Mouse (Mus musculus): ENCODE data around the gene Olfr485. TPM values are rescaled to one million over a fixed set of nuclear protein-coding genes. Genes with fewer than 3 reads are reported as not detected.
"Not testable (repeated sequence)": the region's sequence is repeated elsewhere in the genome, so short reads cannot be mapped to it uniquely, and the experiment has no call there.

Olfr485 gene
- polyA plus RNA-seq (2015; fragmentation: Nextera tagmentation; extraction: Ambion mirVana) = not detected in 2 replicates

- Histone ChIP-seq H3K9ac (no peak within 1 kb of the TSS), H3K36me3 (no peaks in the 10 kb centered on the region), H3K4me1 (replicated peaks) (no peaks in the 10 kb centered on the region)
Observed at GRCm38 (mm10) chr7:108159771-108160170, at the start of gene Olfr485. TSS of gene Olfr485 (minus strand) at chr7:108159871.

GRCm38 (mm10) chr7:108196938-108197337 is 37.3 kb upstream of the Olfr485 start:
- no peaks in the 10 kb centered on the region for H3K36me3 ChIP-seq
- WGBS = 70% methylated on average over 6 of the region's 6 CpGs
- no peak for ATAC-seq
- no peaks in the 10 kb centered on the region for H3K27me3 ChIP-seq (replicated peaks)
- no peaks in the 10 kb centered on the region for H3K4me1 ChIP-seq (replicated peaks)
- H3K4me2 ChIP-seq (replicated peaks) = no peak overlapping the region
- H3K9me3 ChIP-seq = no peaks in the 10 kb centered on the region
- H3K4me3 ChIP-seq (replicated peaks) = no peak overlapping the region
- H3K9ac ChIP-seq = no peak overlapping the region
- H3K27ac ChIP-seq = no peak overlapping the region

More at GRCm38 (mm10) chr7:108159771-108160170, at the start of gene Olfr485:
- ATAC-seq = no peak
- no peaks in the 10 kb centered on the region for H3K27me3 ChIP-seq (replicated peaks)
- H3K4me3 ChIP-seq (replicated peaks) = no peak within 1 kb of the TSS
- H3K9me3 ChIP-seq = no peaks in the 10 kb centered on the region
- no peak within 1 kb of the TSS for H3K27ac ChIP-seq
- H3K4me2 ChIP-seq (replicated peaks) = no peak within 1 kb of the TSS

GRCm38 (mm10) chr7:108196337-108196736 is 36.7 kb upstream of the Olfr485 start:
- WGBS = 67% methylated on average over 3 of the region's 3 CpGs
- not testable (repeated sequence) for H3K4me1 ChIP-seq (replicated peaks); H3K4me3 ChIP-seq (replicated peaks); H3K27ac ChIP-seq; ATAC-seq; H3K27me3 ChIP-seq (replicated peaks); H3K4me2 ChIP-seq (replicated peaks); H3K9me3 ChIP-seq; H3K36me3 ChIP-seq; H3K9ac ChIP-seq

- not testable (repeated sequence) for H3K9ac ChIP-seq; H3K4me2 ChIP-seq (replicated peaks); H3K4me3 ChIP-seq (replicated peaks); H3K9me3 ChIP-seq; H3K4me1 ChIP-seq (replicated peaks); H3K27ac ChIP-seq; H3K27me3 ChIP-seq (replicated peaks); ATAC-seq; H3K36me3 ChIP-seq
- WGBS = 78% methylated on average over 1 of the region's 1 CpGs
Observed at GRCm38 (mm10) chr7:108192714-108193113, 33.0 kb upstream of the Olfr485 start.

GRCm38 (mm10) chr7:108191196-108191595 is 31.5 kb upstream of the Olfr485 start:
- H3K9ac ChIP-seq; H3K27me3 ChIP-seq (replicated peaks); H3K9me3 ChIP-seq; ATAC-seq; H3K36me3 ChIP-seq; H3K4me2 ChIP-seq (replicated peaks); H3K4me3 ChIP-seq (replicated peaks); H3K27ac ChIP-seq; H3K4me1 ChIP-seq (replicated peaks): not testable (repeated sequence)
- 57% methylated on average over 2 of the region's 2 CpGs for WGBS

- H3K9ac ChIP-seq; H3K27me3 ChIP-seq (replicated peaks); H3K27ac ChIP-seq; H3K9me3 ChIP-seq; ATAC-seq; H3K36me3 ChIP-seq; H3K4me1 ChIP-seq (replicated peaks); H3K4me3 ChIP-seq (replicated peaks); H3K4me2 ChIP-seq (replicated peaks): not testable (repeated sequence)
- 84% methylated on average over 2 of the region's 2 CpGs for WGBS
Observed at GRCm38 (mm10) chr7:108185237-108185636, 25.6 kb upstream of the Olfr485 start.

- not testable (repeated sequence) for H3K27ac ChIP-seq; H3K9ac ChIP-seq; H3K4me1 ChIP-seq (replicated peaks); ATAC-seq; H3K27me3 ChIP-seq (replicated peaks); H3K4me2 ChIP-seq (replicated peaks); H3K9me3 ChIP-seq; H3K4me3 ChIP-seq (replicated peaks); H3K36me3 ChIP-seq
- 73% methylated on average over 3 of the region's 3 CpGs for WGBS
Observed at GRCm38 (mm10) chr7:108184401-108184800, 24.7 kb upstream of the Olfr485 start.

GRCm38 (mm10) chr7:108172642-108173041 is 13.0 kb upstream of the Olfr485 start, which contains the start of gene Olfr486:
TSS of gene Olfr486 (minus strand) at chr7:108172742.
- not testable (repeated sequence) for H3K4me2 ChIP-seq (replicated peaks); H3K4me3 ChIP-seq (replicated peaks); H3K9me3 ChIP-seq; H3K9ac ChIP-seq; H3K36me3 ChIP-seq; H3K27me3 ChIP-seq (replicated peaks); H3K27ac ChIP-seq; H3K4me1 ChIP-seq (replicated peaks); ATAC-seq
- 93% methylated on average over 1 of the region's 1 CpGs for WGBS

- H3K27ac ChIP-seq = no peak within 1 kb of the TSS
- no peaks in the 10 kb centered on the region for H3K9me3 ChIP-seq
- H3K36me3 ChIP-seq = no peaks in the 10 kb centered on the region
- no peaks in the 10 kb centered on the region for H3K4me1 ChIP-seq (replicated peaks)
- no peak within 1 kb of the TSS for H3K4me3 ChIP-seq (replicated peaks)
- no peak within 1 kb of the TSS for H3K4me2 ChIP-seq (replicated peaks)
- H3K9ac ChIP-seq = no peak within 1 kb of the TSS
- H3K27me3 ChIP-seq (replicated peaks) = no peaks in the 10 kb centered on the region
- no peak for ATAC-seq
Observed at GRCm38 (mm10) chr7:108127349-108127748, 32.3 kb downstream of the Olfr485 start, which contains the start of gene Olfr484. TSS of gene Olfr484 (minus strand) at chr7:108127449.

GRCm38 (mm10) chr7:108121416-108121815 is 38.3 kb downstream of the Olfr485 start:
- WGBS = 72% methylated on average over 1 of the region's 1 CpGs
- no peak overlapping the region for H3K4me2 ChIP-seq (replicated peaks)
- no peak overlapping the region for H3K4me3 ChIP-seq (replicated peaks)
- H3K9me3 ChIP-seq = no peaks in the 10 kb centered on the region
- H3K36me3 ChIP-seq = no peaks in the 10 kb centered on the region
- no peak for ATAC-seq
- no peak overlapping the region for H3K27ac ChIP-seq
- no peaks in the 10 kb centered on the region for H3K4me1 ChIP-seq (replicated peaks)
- H3K9ac ChIP-seq = no peak overlapping the region
- H3K27me3 ChIP-seq (replicated peaks) = no peaks in the 10 kb centered on the region

GRCm38 (mm10) chr7:108120681-108121080 is 39.0 kb downstream of the Olfr485 start:
- no peaks in the 10 kb centered on the region for H3K27me3 ChIP-seq (replicated peaks)
- WGBS = 19% methylated on average over 1 of the region's 1 CpGs
- no peak overlapping the region for H3K4me2 ChIP-seq (replicated peaks)
- H3K4me3 ChIP-seq (replicated peaks) = no peak overlapping the region
- no peaks in the 10 kb centered on the region for H3K9me3 ChIP-seq
- H3K36me3 ChIP-seq = no peaks in the 10 kb centered on the region
- no peak overlapping the region for H3K9ac ChIP-seq
- no peaks in the 10 kb centered on the region for H3K4me1 ChIP-seq (replicated peaks)
- H3K27ac ChIP-seq = no peak overlapping the region
- no peak for ATAC-seq
